Mouse (Mus musculus): ENCODE measurements at regions not wholly inside any gene's neighbourhood (a gene's known extent, or its start where the extent isn't known, plus 50 kb on each side); places are given as distances from the start of the nearest gene placed in this dataset.

DNA sequence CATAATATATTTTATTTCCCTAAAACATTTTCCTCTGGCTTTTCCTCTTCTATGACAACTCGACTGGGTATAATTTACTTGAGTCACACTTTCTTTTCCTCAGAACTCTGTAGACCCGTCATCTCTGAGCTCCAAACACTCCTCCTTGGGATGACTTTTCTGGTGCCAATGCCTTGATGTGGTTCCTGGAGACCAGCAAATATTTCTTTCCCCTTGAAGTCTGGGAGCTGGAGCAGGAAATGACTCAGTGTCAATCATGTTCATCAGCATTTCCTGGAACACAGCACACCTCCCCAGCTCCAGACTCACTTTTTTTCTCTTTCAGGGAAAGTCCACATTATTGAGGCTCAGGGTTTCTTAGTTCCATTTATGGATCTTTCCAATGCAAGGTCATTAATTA, 197.3 kb upstream of the Irx3 start:
- DNase-seq = no peak

GRCm38 (mm10) chr8:91997892-91998189, 196.0 kb upstream of the Irx3 start:
- DNase-seq = no peak

GRCm38 (mm10) chr8:91997023-91997891, 195.4 kb upstream of the Irx3 start:
- no peak for DNase-seq

GRCm38 (mm10) chr8:91996305-91997022, 194.6 kb upstream of the Irx3 start:
- DNase-seq = no peak

GRCm38 (mm10) chr8:91995407-91996144, 193.7 kb upstream of the Irx3 start:
- DNase-seq = no peak

DNA sequence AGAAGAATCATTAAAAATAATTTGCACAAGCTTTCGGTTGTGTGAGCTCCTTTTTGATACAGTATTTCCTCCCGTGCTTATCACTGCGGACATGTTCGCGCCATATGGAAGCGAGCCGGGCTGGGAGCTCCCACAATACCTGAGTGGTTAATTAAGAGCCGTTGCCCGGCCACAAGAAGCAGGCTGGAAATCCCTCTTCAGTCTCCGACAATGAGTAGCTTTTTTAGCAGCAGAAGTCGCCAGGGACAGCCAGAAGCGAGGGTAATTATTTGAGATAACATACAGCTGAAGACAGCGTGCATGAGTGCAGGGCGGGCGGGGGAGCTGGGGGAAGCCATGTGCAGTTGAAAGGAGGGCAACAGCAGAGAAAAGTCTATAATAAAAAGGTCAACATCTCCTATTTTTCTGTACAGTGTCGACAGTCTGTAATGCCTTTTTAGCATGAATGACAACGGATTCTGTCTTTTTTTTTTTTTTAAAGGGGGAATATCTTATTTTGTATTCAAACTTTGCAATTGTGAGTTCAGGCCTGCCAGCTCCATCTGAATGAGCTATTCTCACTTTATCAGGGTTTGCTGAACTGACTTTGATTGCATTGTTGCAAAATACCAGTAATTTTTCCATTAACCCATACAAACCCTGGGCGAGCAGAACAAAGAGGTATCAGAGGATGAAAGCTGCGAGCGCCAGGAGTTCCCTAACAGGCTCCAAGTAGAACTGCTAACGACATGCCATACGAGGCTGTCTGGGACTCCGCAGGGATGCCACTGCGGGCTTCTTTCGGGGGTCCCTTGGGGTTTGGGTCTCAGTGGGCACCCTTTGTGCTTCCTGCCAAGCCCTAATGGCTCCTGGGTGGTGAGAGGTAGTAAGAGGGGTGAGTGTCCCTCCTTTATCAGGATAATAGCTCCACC, 189.9 kb upstream of the Irx3 start:
- DNase-seq = no peak

DNA sequence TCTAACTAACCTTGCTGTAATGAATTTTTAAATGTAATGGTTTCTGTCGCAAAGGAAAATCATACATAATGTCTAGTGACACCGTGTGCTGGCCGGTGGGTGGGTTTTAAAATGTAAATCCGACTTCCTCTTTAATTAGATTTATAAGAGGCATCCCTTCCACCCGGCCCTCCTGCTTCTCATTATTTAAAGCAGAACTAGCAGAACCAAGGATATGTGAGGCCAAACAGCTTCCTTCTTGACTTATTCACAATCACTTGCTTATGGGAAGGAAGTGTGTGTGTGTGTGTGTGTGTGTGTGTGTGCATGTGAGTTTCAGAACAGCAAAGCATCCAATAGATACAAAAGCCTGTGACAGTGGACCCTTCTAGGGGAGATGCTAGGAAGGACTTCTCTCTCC, 189.1 kb upstream of the Irx3 start:
- DNase-seq = no peak

DNA sequence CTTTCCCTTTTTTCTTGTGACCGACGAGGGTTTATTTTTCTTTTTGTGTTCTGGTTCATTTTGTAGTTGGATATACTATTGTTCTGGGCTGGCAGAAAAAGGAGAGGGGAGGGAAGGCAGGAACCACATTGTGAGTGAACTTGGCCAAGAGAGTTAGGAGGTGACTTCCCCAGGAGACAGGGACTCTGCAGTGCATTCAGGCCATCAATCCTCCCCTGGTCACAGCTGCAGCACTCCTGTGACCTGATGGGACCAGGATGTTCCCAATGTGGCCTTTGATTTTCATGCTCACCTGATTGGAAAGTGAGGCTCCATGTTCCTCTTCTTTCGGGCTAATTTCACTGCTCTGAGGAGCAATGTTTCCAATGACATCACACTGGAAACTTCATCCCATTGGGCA, 188.2 kb upstream of the Irx3 start:
- peak; percentile 22 for DNase-seq

DNA sequence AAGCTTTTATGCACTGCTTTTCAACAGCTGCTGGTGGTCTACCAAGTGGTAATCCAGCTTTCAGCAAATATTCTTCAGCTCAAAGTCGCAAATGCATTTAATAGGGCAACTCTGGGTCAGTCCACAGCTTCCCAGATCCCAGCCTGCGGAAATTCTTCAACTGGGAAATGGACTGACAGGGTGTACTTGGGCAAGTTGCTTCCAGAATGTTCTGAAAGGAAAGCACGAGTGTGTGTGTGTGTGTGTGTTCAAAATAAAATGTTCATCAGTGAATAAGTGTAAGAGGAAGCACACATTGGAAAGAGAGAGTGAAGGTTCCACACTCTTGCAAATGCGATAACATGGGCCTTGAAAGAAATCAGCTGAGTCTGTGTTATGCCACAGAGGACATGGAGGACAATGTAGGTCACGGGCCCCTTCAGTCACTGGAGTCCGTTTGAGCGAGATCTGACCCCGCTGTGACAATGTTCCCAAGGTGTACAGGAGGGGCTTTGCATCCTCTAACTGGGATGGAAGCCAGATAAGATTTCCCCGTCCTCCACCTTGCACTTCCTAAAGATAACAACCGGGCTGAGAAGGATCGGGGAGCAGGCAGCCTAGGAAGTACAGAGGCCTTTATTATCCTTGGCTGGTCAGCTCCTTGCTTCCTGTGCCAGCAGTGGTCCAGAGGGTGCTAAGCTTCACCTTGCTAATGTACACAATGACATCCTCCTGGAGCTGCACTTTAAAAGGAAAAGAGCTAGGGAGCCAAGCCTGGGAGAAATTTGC, 187.2 kb upstream of the Irx3 start:
- peak; percentile 43 for DNase-seq

DNA sequence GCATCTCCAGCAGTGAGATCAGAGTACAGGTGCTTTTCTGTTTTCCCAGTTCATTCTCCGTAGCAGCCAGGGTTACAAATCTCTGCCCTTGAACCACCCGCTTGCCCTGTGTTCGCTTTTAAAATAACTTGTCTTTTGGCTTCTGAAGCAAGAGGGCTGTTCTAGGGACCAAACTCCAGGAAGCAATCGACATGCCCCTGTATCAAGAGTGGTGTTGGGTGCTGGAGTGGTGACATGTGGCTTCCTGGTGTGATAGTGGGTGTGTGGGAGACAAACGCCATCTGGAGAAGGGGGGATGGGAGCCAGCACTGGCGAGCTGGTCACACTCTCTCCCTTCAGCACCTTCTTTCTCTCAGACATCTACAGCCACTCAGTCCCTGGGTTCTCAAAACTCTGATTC, 186.0 kb upstream of the Irx3 start:
- no peak for DNase-seq

DNA sequence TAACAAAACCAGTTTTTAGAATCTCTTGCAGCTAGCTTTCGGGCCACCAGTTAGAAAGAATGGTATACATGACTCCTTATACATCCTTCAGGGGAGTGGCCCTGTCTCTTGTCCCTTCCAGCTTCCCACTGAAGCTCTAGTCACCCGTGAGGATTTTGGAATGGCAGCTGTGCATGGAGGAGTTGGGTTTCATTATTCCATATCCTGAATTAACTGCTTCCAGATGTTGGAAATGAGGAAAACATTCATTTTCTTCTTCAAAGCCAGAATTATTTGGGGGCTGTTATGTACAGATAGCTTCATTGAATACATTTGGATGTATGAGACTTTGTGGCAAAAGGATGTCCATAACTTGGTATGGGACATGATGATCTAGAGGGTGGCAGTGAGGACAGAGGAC, 181.3 kb upstream of the Irx3 start:
- DNase-seq = no peak

- DNase-seq = no peak
Observed at GRCm38 (mm10) chr8:91976900-91977585, 175.2 kb upstream of the Irx3 start.

- no peak for DNase-seq
Observed at GRCm38 (mm10) chr8:91975460-91975859, 173.6 kb upstream of the Irx3 start.

DNA sequence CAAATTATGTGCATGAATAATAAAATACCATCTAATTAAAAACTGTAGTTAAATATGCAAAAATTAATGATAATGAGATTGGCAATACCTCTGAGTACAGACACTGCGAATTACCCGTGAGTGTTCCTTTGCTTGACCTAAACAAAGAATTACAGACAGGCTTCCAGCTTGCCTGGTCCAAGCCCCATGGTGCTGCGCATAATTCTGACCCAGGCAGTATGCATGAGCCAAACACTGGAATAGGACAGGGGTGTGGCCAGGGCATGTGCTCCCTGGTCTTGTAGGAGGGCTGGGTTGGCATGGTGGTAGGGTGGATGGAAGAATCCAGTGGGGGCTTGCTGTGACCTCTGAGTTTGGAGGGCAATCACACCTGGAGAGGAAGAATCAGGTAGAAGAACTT, 172.8 kb upstream of the Irx3 start:
- no peak for DNase-seq

DNA sequence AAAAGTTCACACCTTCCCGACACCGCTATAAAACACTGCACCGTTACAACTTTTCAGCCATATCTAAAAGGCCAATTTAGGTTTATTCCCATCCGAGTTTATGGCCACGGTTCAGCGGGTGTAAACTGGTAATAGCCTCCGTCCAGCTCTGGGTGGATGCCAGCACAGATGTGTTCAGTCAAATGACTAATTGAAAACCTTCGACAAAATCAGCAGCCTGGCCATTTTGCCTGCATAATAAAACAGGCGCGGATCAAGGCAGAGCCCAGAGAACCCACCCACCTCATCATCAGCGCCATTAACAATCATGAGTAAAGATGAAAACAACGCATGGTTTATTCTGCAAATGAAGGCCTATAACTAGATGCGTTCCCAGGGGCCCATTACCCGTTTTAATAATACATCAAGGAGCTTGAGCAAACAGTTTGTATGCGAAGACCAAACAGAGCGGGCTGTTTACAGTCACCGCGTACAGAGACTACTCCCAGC, 172.1 kb upstream of the Irx3 start:
- peak; percentile 31 for DNase-seq

- DNase-seq = peak; percentile 43
Observed at GRCm38 (mm10) chr8:91967407-91967806, 165.5 kb upstream of the Irx3 start.

DNA sequence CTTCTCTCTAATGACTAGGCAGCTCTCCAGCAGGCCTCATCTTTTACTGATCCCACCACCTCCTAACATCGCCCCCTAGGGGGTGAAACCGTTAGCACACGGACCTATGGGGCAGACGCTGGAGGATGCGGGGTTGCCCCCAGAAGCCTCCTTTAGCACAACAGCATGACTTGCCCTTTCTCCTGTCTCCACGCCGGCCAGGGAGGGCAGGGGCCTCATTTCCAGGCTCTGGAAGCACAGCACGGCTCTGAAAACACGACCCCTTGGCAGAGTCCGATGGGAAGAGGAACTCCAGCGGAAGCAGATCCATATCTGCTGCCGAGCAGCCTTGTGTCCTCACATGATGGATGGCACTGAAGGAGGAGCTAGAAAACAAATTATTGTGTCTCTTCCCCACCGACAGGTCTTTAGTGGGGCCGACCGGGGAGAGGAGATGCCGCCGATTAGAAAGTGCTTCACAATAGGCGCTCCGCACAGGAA, 165.1 kb upstream of the Irx3 start:
- DNase-seq = peak; percentile 73

GRCm38 (mm10) chr8:91961696-91962095, 159.8 kb upstream of the Irx3 start:
- no peak for DNase-seq

GRCm38 (mm10) chr8:91955170-91955569, 153.3 kb upstream of the Irx3 start:
- no peak for DNase-seq

DNA sequence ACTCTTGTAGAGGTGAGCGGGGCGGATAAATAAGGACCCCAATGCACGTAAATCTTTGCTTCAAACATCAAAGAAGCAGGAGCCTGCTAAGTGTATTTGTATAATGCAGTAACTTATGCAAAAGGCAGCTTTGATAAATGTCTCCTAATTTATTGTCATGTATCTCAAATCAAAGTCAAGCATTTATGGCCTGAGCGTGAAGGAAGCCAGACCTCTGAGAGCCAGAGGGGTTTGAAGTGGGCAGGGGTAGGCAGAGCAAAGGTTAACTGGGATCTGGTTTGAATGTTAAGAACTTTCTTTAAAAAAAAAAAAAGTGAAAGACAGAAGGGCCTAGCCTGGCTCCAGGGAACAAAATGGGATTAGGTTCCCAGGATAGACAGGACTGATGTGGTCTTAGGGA, 151.1 kb upstream of the Irx3 start:
- no peak for DNase-seq
